Mouse (Mus musculus) lung, adult 2 months (tissue): ENCODE data around the gene Gm20388.

Experiments used
- CTCF ChIP-seq: fragments of 200-500 bp; IDR thresholded peaks from 2 replicates; pipeline ENCODE4 v1.5.1; 2011; ENCODE audit warnings: mild to moderate bottlenecking, low read length, control low read depth; ENCODE audit not compliant: insufficient read depth
- POLR2A ChIP-seq: fragments of 200-500 bp; IDR thresholded peaks from 2 replicates; pipeline ENCODE4 v1.6.1; 2011; ENCODE audit warnings: low read depth, mild to moderate bottlenecking, control low read depth, low read length, borderline replicate concordance; ENCODE audit errors: extremely low read depth

GRCm38 (mm10) chr8:121164017-121164469 lies 1253.4 kb downstream of the Gm20388 start:
- no peak for TF ChIP-seq POLR2A
- TF ChIP-seq CTCF: no peak
